Comparison of ENCODE assay signal across 1 mouse cellular context in the genomic region with DNA sequence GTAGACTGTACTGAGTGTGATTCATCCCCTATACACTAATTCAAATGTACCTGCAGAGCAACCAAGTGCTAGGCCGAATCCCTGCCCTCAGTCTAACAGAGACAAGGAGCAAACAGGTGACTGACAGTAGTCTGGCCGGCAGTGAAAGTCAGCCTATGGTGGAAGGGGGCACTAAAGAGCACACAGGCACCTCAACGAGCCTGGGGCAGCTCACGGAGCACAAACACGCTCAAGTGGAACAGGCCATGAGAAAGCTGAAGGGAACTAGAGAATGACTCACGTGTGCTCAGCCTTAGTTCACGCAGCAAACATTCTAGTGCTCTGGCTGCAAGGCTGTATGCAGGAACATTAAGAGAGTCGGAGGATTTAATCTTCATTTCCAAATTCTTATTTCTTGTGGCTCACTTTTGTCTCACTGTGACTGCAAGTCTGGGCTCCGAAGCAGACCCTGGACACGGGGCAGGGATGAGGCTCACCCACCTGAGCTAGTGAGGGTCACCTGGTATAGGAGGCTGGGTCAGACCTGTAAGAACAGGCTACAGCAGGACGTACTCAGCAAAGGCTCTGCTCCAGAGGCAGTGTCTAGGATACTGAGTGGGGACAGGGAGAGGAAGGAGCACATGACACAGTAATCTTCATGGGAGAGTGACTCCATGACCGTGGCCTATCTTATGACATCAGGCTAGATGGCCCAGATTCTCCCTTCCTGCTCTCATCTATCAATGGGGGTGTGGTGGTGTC.
TF ChIP-seq lines count a peak whose summit lies in the region.

No protein-coding gene starts in this region.

TF ChIP-seq in CH12.LX, 34 proteins besides CTCF, POLR2A, EP300 and RAD21:
- TF ChIP-seq CHD2 (IDR thresholded peaks at IDR 0.05; ENCODE audit: low read length), result no peak
- no peak for TF ChIP-seq IRF4 (IDR thresholded peaks at IDR 0.05; ENCODE audit: low read depth, low read length)
- no peak for TF ChIP-seq KAT2A (IDR thresholded peaks at IDR 0.05; ENCODE audit: insufficient replicate concordance, low read length)
- no peak for TF ChIP-seq ETS1 (conservative IDR thresholded peaks at IDR 0.05; ENCODE audit: low read depth, low read length)
- TF ChIP-seq CHD1 (IDR thresholded peaks at IDR 0.05; ENCODE audit: low read depth, low read length), result no peak
- TF ChIP-seq USF1 (IDR thresholded peaks at IDR 0.05; ENCODE audit: low read depth, low read length), result no peak
- no peak for TF ChIP-seq MYC (IDR thresholded peaks at IDR 0.05; ENCODE audit: low read depth, low read length)
- no peak for TF ChIP-seq ELF1 (IDR thresholded peaks at IDR 0.05; ENCODE audit: low read depth, low read length)
- no peak for TF ChIP-seq POLR2AphosphoS2 (IDR thresholded peaks at IDR 0.05; ENCODE audit: low read depth, low read length)
- no peak for TF ChIP-seq MAFK (IDR thresholded peaks at IDR 0.05; ENCODE audit: insufficient replicate concordance, low read length)
- no peak for TF ChIP-seq NRF1 (IDR thresholded peaks at IDR 0.05; ENCODE audit: low read depth, low read length)
- no peak for TF ChIP-seq JUND (conservative IDR thresholded peaks at IDR 0.05; ENCODE audit: low read depth, low read length)
- no peak for TF ChIP-seq MAX (IDR thresholded peaks at IDR 0.05; ENCODE audit: low read length)
- no peak for TF ChIP-seq SMC3 (IDR thresholded peaks at IDR 0.05; ENCODE audit: low read depth, low read length)
- no peak for TF ChIP-seq UBTF (IDR thresholded peaks at IDR 0.05; ENCODE audit: low read depth, low read length)
- no peak for TF ChIP-seq ZNF384 (IDR thresholded peaks at IDR 0.05; ENCODE audit: low read depth, low read length)
- TF ChIP-seq ZMIZ1 (IDR thresholded peaks at IDR 0.05; ENCODE audit: low read depth, low read length), result no peak
